Mouse (Mus musculus): ENCODE results near the gene Riok1. TPM values are rescaled to one million over a fixed set of nuclear protein-coding genes. Genes with fewer than 3 reads are reported as not detected.

Gene Riok1
- polyA plus RNA-seq, 1 experiment from 2014 or later: 28.1 TPM

DNA sequence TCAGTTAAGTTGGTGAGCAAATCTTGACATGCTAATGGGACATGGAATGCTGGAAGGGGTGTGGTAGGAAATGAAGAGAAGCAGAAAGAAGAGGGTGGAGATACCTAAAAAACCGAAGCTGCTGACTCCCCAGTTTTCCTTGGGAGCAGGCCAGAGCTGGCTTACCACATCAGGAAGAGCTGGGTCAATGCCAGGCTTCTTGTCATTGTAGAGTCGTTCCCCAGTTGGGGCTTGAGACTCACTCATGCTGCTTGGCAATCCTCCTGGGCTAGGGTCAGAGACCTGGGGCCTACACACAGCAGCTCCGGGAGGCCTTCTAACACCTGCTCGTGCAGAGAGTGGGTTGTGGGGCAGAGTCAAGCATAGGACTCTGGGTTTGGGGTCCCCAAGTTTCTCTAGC is 34.1 kb downstream of the Riok1 start:
- Histone ChIP-seq H3K27ac (replicated peaks in 1 of 2; ENCODE audit: control insufficient read depth in 1 of 2, insufficient read depth in 1 of 2, low read depth in 2 of 2, low read length in 2 of 2) (0 out of 4 replicates have a peak overlapping the region, but pooled peaks of 1 of the 2 experiments have one; percentile 19), H3K9ac (ENCODE audit: low read length) (no peak overlapping the region), H3K4me3 (ENCODE audit: control insufficient read depth in 1 of 2, insufficient read depth in 1 of 2, low read depth in 1 of 2, low read length in 2 of 2) (no peak overlapping the region), H3K4me1 (ENCODE audit: control insufficient read depth in 2 of 2, insufficient read depth in 2 of 2, low read length in 2 of 2) (peaks cover 18 to 24% of the 10 kb centered on the region in 2 experiments), H3K36me3 (ENCODE audit: control insufficient read depth, insufficient read depth, low read length) (0 out of 2 replicates have a peak, but pooled peaks cover 3% of the 10 kb centered on the region), H3K9me3 (ENCODE audit: control insufficient read depth, low read length) (no peaks in the 10 kb centered on the region), H3K27me3 (ENCODE audit: control insufficient read depth, insufficient read depth, low read length) (no peaks in the 10 kb centered on the region), H3K4me2 (ENCODE audit: low read length) (no peak overlapping the region)
- WGBS: 24% methylated on average over 4 of the region's 4 CpGs
- no peak for ATAC-seq (ENCODE audit: insufficient number of reproducible peaks, insufficient read depth, low FRiP score, low read depth)

DNA sequence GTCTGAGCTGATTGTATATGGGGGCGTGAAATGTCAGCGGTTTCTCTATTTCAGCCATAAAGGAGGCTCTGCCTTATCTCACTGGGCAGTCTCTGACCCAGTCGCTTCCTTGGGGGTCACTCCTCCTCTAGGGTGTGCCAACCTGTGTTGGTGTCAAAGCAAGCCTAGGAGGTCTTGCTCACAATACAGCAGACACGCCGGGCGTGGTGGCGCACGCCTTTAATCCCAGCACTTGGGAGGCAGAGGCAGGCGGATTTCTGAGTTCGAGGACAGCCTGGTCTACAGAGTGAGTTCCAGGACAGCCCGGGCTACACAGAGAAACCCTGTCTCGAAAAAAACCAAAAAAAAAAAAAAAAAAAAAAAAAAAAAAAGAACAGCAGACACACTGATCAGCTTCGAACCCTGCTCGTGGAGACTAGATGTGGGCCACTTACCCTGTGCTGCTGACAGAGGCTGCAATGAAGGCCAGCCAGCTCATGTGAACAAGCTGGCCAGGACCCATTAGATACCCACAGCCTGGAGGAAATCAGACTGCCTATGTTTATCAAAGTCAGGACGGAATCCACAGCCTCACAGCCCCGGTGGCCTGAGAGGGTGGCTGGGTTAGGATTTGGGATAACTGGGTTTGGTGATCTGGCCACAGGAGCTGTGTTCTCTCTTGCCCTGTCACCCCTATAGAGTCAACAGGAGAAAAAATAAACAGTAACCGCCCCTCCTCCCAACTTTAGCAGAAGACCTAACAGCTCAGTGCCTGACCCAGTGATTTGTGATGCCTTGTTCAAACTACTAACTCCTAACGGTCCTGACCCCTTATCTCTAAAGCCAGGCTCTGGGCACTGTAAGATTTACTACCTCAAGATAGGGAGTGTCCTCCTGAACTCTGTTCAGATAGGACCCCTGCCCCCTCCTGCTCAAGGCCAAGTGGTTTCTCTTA is 36.8 kb downstream of the Riok1 start:
- peak; percentile 27; the same call in 1 of the 2 replicates for ATAC-seq (ENCODE audit: insufficient number of reproducible peaks, insufficient read depth, low FRiP score, low read depth)
- H3K27me3 ChIP-seq (ENCODE audit: control insufficient read depth, insufficient read depth, low read length): no peaks in the 10 kb centered on the region
- no peaks in the 10 kb centered on the region for H3K9me3 ChIP-seq (ENCODE audit: control insufficient read depth, low read length)
- H3K4me2 ChIP-seq (ENCODE audit: low read length): 0 out of 2 replicates have a peak overlapping the region, but pooled peaks have one; percentile 11
- no peaks in the 10 kb centered on the region for H3K36me3 ChIP-seq (ENCODE audit: control insufficient read depth, insufficient read depth, low read length)
- 63% methylated on average over 18 of the region's 18 CpGs for WGBS
- peak overlapping the region; percentile 63 to 77 for H3K27ac ChIP-seq (replicated peaks in 1 of 2; ENCODE audit: control insufficient read depth in 1 of 2, insufficient read depth in 1 of 2, low read depth in 2 of 2, low read length in 2 of 2)
- H3K4me1 ChIP-seq (ENCODE audit: control insufficient read depth in 2 of 2, insufficient read depth in 2 of 2, low read length in 2 of 2): peaks cover 21 to 27% of the 10 kb centered on the region in 2 experiments
- no peak overlapping the region for H3K4me3 ChIP-seq (ENCODE audit: control insufficient read depth in 1 of 2, insufficient read depth in 1 of 2, low read depth in 1 of 2, low read length in 2 of 2)
- peak overlapping the region; percentile 40 for H3K9ac ChIP-seq (ENCODE audit: low read length)

DNA sequence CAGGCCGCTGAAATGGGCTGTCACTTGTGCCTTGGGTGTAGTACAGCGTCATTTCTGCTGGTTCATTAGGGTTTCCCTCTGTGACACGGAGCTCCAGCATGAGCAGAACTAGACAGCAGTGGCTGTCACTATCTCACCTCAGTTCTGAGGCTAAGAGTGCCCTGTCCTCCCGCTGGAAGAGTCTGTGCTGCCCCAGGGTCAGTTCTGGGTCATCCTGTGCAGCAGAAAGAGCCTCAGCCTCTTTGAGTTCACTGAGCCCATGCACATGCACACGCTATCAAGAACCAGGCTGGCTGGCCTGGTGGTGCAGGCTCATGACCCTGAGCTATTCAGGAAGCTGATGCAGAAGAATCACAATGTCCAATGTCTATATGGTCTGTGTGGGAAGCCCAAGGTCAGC is 37.6 kb downstream of the Riok1 start:
- Histone ChIP-seq H3K27ac (replicated peaks in 1 of 2; ENCODE audit: control insufficient read depth in 1 of 2, insufficient read depth in 1 of 2, low read depth in 2 of 2, low read length in 2 of 2) (peak overlapping the region; percentile 63 to 77), H3K4me2 (ENCODE audit: low read length) (0 out of 2 replicates have a peak overlapping the region, but pooled peaks have one; percentile 11), H3K9ac (ENCODE audit: low read length) (peak overlapping the region; percentile 40), H3K27me3 (ENCODE audit: control insufficient read depth, insufficient read depth, low read length) (no peaks in the 10 kb centered on the region), H3K9me3 (ENCODE audit: control insufficient read depth, low read length) (no peaks in the 10 kb centered on the region), H3K4me1 (ENCODE audit: control insufficient read depth in 2 of 2, insufficient read depth in 2 of 2, low read length in 2 of 2) (peaks cover 21 to 27% of the 10 kb centered on the region in 2 experiments), H3K4me3 (ENCODE audit: control insufficient read depth in 1 of 2, insufficient read depth in 1 of 2, low read depth in 1 of 2, low read length in 2 of 2) (no peak overlapping the region), H3K36me3 (ENCODE audit: control insufficient read depth, insufficient read depth, low read length) (no peaks in the 10 kb centered on the region)
- ATAC-seq (ENCODE audit: insufficient number of reproducible peaks, insufficient read depth, low FRiP score, low read depth): 0 out of 2 replicates have a peak, but pooled peaks have one; percentile 38
- 10% methylated on average over 5 of the region's 5 CpGs for WGBS

DNA sequence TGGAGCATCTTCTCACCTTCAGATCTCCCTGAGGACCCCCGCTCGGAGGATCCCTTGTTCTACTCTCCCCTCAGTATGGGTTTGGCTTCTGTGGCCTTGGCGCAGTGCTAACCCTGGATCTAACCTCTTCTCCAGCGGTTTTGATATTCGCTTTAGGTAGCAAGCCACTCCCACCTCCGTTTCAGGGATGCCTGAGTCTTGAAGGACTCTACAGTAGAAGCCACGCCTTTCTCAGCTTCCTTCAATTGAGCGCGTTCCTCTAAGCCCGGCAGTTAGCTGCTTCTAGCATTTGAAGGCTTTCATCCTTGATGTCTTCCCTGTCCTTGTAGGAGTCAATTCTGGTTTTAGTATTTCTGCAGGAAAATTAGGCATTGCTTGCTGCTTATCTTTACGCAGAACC is 40.3 kb downstream of the Riok1 start:
- Histone ChIP-seq H3K9me3 (ENCODE audit: control insufficient read depth, low read length) (no peaks in the 10 kb centered on the region), H3K36me3 (ENCODE audit: control insufficient read depth, insufficient read depth, low read length) (no peaks in the 10 kb centered on the region), H3K4me3 (ENCODE audit: control insufficient read depth in 1 of 2, insufficient read depth in 1 of 2, low read depth in 1 of 2, low read length in 2 of 2) (no peak overlapping the region), H3K27ac (replicated peaks in 1 of 2; ENCODE audit: control insufficient read depth in 1 of 2, insufficient read depth in 1 of 2, low read depth in 2 of 2, low read length in 2 of 2) (no peak overlapping the region), H3K4me1 (ENCODE audit: control insufficient read depth in 2 of 2, insufficient read depth in 2 of 2, low read length in 2 of 2) (peaks cover 15 to 16% of the 10 kb centered on the region in 2 experiments), H3K9ac (ENCODE audit: low read length) (no peak overlapping the region), H3K27me3 (ENCODE audit: control insufficient read depth, insufficient read depth, low read length) (no peaks in the 10 kb centered on the region), H3K4me2 (ENCODE audit: low read length) (no peak overlapping the region)
- no peak for ATAC-seq (ENCODE audit: insufficient number of reproducible peaks, insufficient read depth, low FRiP score, low read depth)
- WGBS: 32% methylated on average over 11 of the region's 11 CpGs

DNA sequence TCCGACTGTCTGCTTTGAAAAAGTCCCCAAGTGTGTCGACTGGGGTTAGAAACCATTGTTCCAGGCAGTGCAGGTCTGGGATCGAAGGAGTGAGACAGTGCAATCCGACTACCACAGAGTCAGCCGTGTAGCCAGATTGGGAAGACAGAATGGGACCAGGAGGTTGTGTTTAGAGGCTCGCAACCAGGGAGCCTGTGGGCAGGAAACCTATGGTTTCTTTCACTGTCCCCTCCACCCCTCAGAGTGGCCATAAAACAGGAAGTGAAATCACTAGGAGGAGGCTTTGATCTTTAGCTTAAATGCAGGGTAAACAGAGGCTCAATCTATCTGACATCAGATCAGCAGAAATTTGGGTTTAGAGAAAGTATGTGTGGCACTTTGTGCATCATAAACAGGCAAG is 42.0 kb downstream of the Riok1 start:
- Histone ChIP-seq H3K27me3 (ENCODE audit: control insufficient read depth, insufficient read depth, low read length) (no peaks in the 10 kb centered on the region), H3K36me3 (ENCODE audit: control insufficient read depth, insufficient read depth, low read length) (no peaks in the 10 kb centered on the region), H3K4me1 (ENCODE audit: control insufficient read depth in 2 of 2, insufficient read depth in 2 of 2, low read length in 2 of 2) (peaks cover 16 to 20% of the 10 kb centered on the region in 2 experiments), H3K9ac (ENCODE audit: low read length) (no peak overlapping the region), H3K9me3 (ENCODE audit: control insufficient read depth, low read length) (no peaks in the 10 kb centered on the region), H3K27ac (replicated peaks in 1 of 2; ENCODE audit: control insufficient read depth in 1 of 2, insufficient read depth in 1 of 2, low read depth in 2 of 2, low read length in 2 of 2) (no peak overlapping the region), H3K4me3 (ENCODE audit: control insufficient read depth in 1 of 2, insufficient read depth in 1 of 2, low read depth in 1 of 2, low read length in 2 of 2) (no peak overlapping the region), H3K4me2 (ENCODE audit: low read length) (no peak overlapping the region)
- ATAC-seq (ENCODE audit: insufficient number of reproducible peaks, insufficient read depth, low FRiP score, low read depth): no peak
- WGBS: 63% methylated on average over 6 of the region's 6 CpGs

DNA sequence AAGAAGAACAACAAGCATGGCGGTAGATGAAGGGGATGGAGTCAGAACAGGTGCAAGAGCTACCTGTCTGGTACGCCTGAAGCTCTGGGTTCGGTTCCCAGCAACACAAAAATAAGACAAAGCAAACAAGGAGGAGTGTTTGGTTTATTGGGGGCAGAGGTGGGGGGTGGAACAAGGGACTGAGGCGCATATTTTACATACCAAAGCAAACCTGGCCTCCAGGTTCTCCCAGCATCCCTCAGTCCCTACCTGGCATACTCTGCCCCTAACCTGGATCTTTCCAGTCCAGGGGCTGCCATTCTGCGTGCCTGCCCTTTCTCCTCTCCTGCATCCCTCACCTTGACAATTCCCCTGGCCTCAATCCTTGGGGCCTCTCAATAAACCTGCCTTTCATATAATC is 42.6 kb downstream of the Riok1 start:
- Histone ChIP-seq H3K36me3 (ENCODE audit: control insufficient read depth, insufficient read depth, low read length) (no peaks in the 10 kb centered on the region), H3K9ac (ENCODE audit: low read length) (no peak overlapping the region), H3K4me2 (ENCODE audit: low read length) (no peak overlapping the region), H3K4me1 (ENCODE audit: control insufficient read depth in 2 of 2, insufficient read depth in 2 of 2, low read length in 2 of 2) (peaks cover 12 to 15% of the 10 kb centered on the region in 2 experiments), H3K27me3 (ENCODE audit: control insufficient read depth, insufficient read depth, low read length) (no peaks in the 10 kb centered on the region), H3K4me3 (ENCODE audit: control insufficient read depth in 1 of 2, insufficient read depth in 1 of 2, low read depth in 1 of 2, low read length in 2 of 2) (no peak overlapping the region), H3K9me3 (ENCODE audit: control insufficient read depth, low read length) (no peaks in the 10 kb centered on the region), H3K27ac (replicated peaks in 1 of 2; ENCODE audit: control insufficient read depth in 1 of 2, insufficient read depth in 1 of 2, low read depth in 2 of 2, low read length in 2 of 2) (no peak overlapping the region)
- no peak for ATAC-seq (ENCODE audit: insufficient number of reproducible peaks, insufficient read depth, low FRiP score, low read depth)
- WGBS: 88% methylated on average over 5 of the region's 5 CpGs

DNA sequence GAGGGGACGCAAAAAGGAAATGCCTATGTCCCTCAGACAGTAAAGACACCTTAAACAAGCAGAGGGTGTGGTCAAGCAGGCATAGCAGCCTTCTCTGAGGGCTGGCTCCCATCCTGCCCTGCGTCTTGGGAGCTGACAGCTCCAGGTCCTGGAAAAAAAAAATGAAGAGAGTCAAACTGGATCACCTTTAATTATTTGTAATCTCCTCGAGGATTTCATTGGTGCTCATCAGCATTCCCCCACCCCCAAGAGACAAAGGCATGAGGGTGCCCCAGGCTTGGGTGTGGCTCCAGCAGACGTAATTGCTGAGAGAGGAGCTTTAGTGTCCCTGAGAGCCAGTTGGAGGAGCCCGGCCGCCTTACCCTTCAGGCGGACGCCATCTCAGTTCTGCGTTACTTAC is 43.2 kb downstream of the Riok1 start:
- Histone ChIP-seq H3K4me1 (ENCODE audit: control insufficient read depth in 2 of 2, insufficient read depth in 2 of 2, low read length in 2 of 2) (peaks cover 7 to 10% of the 10 kb centered on the region in 2 experiments; a peak in 2 of 4 replicates), H3K9ac (ENCODE audit: low read length) (no peak overlapping the region), H3K9me3 (ENCODE audit: control insufficient read depth, low read length) (no peaks in the 10 kb centered on the region), H3K36me3 (ENCODE audit: control insufficient read depth, insufficient read depth, low read length) (no peaks in the 10 kb centered on the region), H3K4me3 (ENCODE audit: control insufficient read depth in 1 of 2, insufficient read depth in 1 of 2, low read depth in 1 of 2, low read length in 2 of 2) (no peak overlapping the region), H3K4me2 (ENCODE audit: low read length) (no peak overlapping the region), H3K27me3 (ENCODE audit: control insufficient read depth, insufficient read depth, low read length) (no peaks in the 10 kb centered on the region), H3K27ac (replicated peaks in 1 of 2; ENCODE audit: control insufficient read depth in 1 of 2, insufficient read depth in 1 of 2, low read depth in 2 of 2, low read length in 2 of 2) (no peak overlapping the region)
- no peak for ATAC-seq (ENCODE audit: insufficient number of reproducible peaks, insufficient read depth, low FRiP score, low read depth)
- 55% methylated on average over 9 of the region's 9 CpGs for WGBS

All from heart, embryonic 14.5 days (tissue).